ENCODE assay signal across 8 mouse cellular contexts in the genomic region with DNA sequence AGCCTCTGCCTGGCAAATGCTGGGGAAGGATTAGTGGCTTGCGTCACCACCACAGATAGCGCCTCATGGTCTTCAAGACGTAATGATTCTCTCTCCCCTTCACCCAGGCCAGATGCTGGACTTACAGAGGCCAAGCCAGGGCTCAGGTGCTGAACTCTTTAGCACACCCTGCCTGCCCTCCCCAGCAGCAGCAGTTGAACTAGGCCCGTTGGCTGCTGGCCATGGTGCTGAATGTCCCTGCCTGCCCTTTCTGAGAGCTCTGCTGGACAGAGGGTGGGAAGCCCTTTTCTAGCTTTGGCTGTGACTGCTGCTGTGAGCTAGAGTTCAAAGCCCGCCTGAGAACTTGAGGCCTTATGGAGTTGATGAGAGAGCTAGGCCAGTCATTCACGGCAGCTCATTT.
DNase-seq lines count a peak whose midpoint lies in the region; ATAC-seq and TF ChIP-seq lines count a peak whose summit lies in the region.

No protein-coding gene starts in this region.

- H3K36me3 ChIP-seq in midbrain, embryonic 10.5 days = 0 out of 2 replicates have a peak, but pooled peaks cover under 1% of the 10 kb centered on the region
- H3K36me3 ChIP-seq in midbrain, embryonic 16.5 days (ENCODE audit: control insufficient read depth, insufficient read depth, low read length) = no peaks in the 10 kb centered on the region
- H3K36me3 ChIP-seq in myocyte (ENCODE audit: control insufficient read depth, insufficient read depth) = no peaks in the 10 kb centered on the region
- H3K36me3 ChIP-seq in forebrain, embryonic 16.5 days (ENCODE audit: control insufficient read depth, insufficient read depth) = no peaks in the 10 kb centered on the region

- H3K27ac ChIP-seq in midbrain, embryonic 10.5 days (replicated peaks) = no peak overlapping the region
- no peak overlapping the region for H3K27ac ChIP-seq in midbrain, embryonic 16.5 days (ENCODE audit: low read length)
- H3K27ac ChIP-seq in embryonic fibroblast, embryonic 13.5 days (ENCODE audit: insufficient read depth, low read length) = no peak overlapping the region
- no peak overlapping the region for H3K27ac ChIP-seq in forebrain, embryonic 16.5 days (ENCODE audit: low read length)

- 44% methylated on average over 6 of the region's 6 CpGs for WGBS in midbrain, embryonic 10.5 days
- 43% methylated on average over 6 of the region's 6 CpGs for WGBS in midbrain, embryonic 16.5 days
- WGBS in forebrain, embryonic 16.5 days = 40% methylated on average over 6 of the region's 6 CpGs

- H3K27me3 ChIP-seq in midbrain, embryonic 10.5 days (ENCODE audit: low read depth, poor library complexity, severe bottlenecking) = no peaks in the 10 kb centered on the region
- no peaks in the 10 kb centered on the region for H3K27me3 ChIP-seq in midbrain, embryonic 16.5 days (ENCODE audit: control insufficient read depth, insufficient read depth, low read depth, low read length)
- H3K27me3 ChIP-seq in myocyte (ENCODE audit: control insufficient read depth, insufficient read depth, insufficient read length) = peaks cover 5% of the 10 kb centered on the region
- H3K27me3 ChIP-seq in forebrain, embryonic 16.5 days (replicated peaks; ENCODE audit: control insufficient read depth, insufficient read depth, low read length) = no peaks in the 10 kb centered on the region

- H3K4me3 ChIP-seq in midbrain, embryonic 10.5 days = no peak overlapping the region
- H3K4me3 ChIP-seq in midbrain, embryonic 16.5 days (ENCODE audit: low read depth, low read length) = no peak overlapping the region
- no peak overlapping the region for H3K4me3 ChIP-seq in embryonic fibroblast, embryonic 13.5 days (ENCODE audit: insufficient read depth, low read length)
- H3K4me3 ChIP-seq in myocyte = no peak overlapping the region
- no peak overlapping the region for H3K4me3 ChIP-seq in forebrain, embryonic 16.5 days (replicated peaks; ENCODE audit: low read length)

- H3K79me2 ChIP-seq in myocyte (ENCODE audit: control insufficient read depth, insufficient read depth) = no peaks in the 10 kb centered on the region

- ATAC-seq in midbrain, embryonic 16.5 days = no peak
- no peak for ATAC-seq in forebrain, embryonic 16.5 days

- peak; percentile 61 for DNase-seq in midbrain, embryonic 10.5 days (ENCODE audit: low spot score)
- DNase-seq in adrenal gland, adult (ENCODE audit: inconsistent age in 2 of 2, low spot score in 1 of 2) = peak; percentile 57 to 83
- DNase-seq in kidney, postnatal 10 days = peak; percentile 89
- no peak for DNase-seq in frontal cortex, postnatal 36 days (ENCODE audit: low spot score in 2 of 2)

- no peak overlapping the region for H3K9ac ChIP-seq in midbrain, embryonic 16.5 days (ENCODE audit: low read depth, low read length)
- no peak overlapping the region for H3K9ac ChIP-seq in forebrain, embryonic 16.5 days (replicated peaks; ENCODE audit: low read depth, low read length)

- no peaks in the 10 kb centered on the region for H3K9me3 ChIP-seq in midbrain, embryonic 10.5 days (replicated peaks)
- H3K9me3 ChIP-seq in midbrain, embryonic 16.5 days (replicated peaks; ENCODE audit: control insufficient read depth, low read length, poor library complexity, severe bottlenecking) = no peaks in the 10 kb centered on the region
- H3K9me3 ChIP-seq in forebrain, embryonic 16.5 days (ENCODE audit: control insufficient read depth, low read length) = no peaks in the 10 kb centered on the region

- H3ac ChIP-seq in myocyte (ENCODE audit: control insufficient read depth, insufficient read length) = no peak overlapping the region

- peak; percentile 9; the same call in 1 of the 2 replicates for TF ChIP-seq CTCF in embryonic fibroblast, embryonic 13.5 days (IDR thresholded peaks at IDR 0.05; ENCODE audit: borderline replicate concordance, insufficient read depth, low read length)

- TF ChIP-seq POLR2A in embryonic fibroblast, embryonic 13.5 days (IDR thresholded peaks at IDR 0.05; ENCODE audit: low read depth, low read length) = no peak
- no peak for TF ChIP-seq POLR2A in myocyte (IDR thresholded peaks at IDR 0.05; ENCODE audit: insufficient read length, low read depth)

- H3K4me1 ChIP-seq in midbrain, embryonic 10.5 days = peaks cover 10% of the 10 kb centered on the region
- H3K4me1 ChIP-seq in midbrain, embryonic 16.5 days (ENCODE audit: control insufficient read depth, insufficient read depth, low read length) = no peaks in the 10 kb centered on the region
- H3K4me1 ChIP-seq in embryonic fibroblast, embryonic 13.5 days (ENCODE audit: control insufficient read depth, insufficient read depth, low read length) = peaks cover 6% of the 10 kb centered on the region; the same call in 1 of the 2 replicates
- peaks cover 3% of the 10 kb centered on the region; the same call in 1 of the 2 replicates for H3K4me1 ChIP-seq in forebrain, embryonic 16.5 days (replicated peaks; ENCODE audit: control insufficient read depth, insufficient read depth, low read length)

- H3K4me2 ChIP-seq in midbrain, embryonic 16.5 days (ENCODE audit: low read length) = no peak overlapping the region
- H3K4me2 ChIP-seq in myocyte (ENCODE audit: low read depth) = no peak overlapping the region
- no peak overlapping the region for H3K4me2 ChIP-seq in forebrain, embryonic 16.5 days (ENCODE audit: low read length)

TF ChIP-seq in myocyte, 11 proteins besides CTCF, POLR2A, EP300 and RAD21:
- no peak for TF ChIP-seq CEBPB (IDR thresholded peaks at IDR 0.05; ENCODE audit: insufficient read depth, poor library complexity, severe bottlenecking)
- no peak for TF ChIP-seq SRF (IDR thresholded peaks at IDR 0.05; ENCODE audit: control insufficient read depth, insufficient read length, low read depth)
- TF ChIP-seq E2F4 (IDR thresholded peaks at IDR 0.05; ENCODE audit: insufficient read depth) = no peak
- no peak for TF ChIP-seq MYOD1 (IDR thresholded peaks at IDR 0.05; ENCODE audit: control insufficient read depth in 1 of 3, insufficient read length in 2 of 3, low read depth in 2 of 3)
- no peak for TF ChIP-seq USF1 (IDR thresholded peaks at IDR 0.05; ENCODE audit: low read depth)
- no peak for TF ChIP-seq MYOG (IDR thresholded peaks at IDR 0.05; ENCODE audit: control insufficient read depth in 1 of 3, insufficient read depth in 1 of 3, insufficient read length in 2 of 3, low read depth in 2 of 3)
- no peak for TF ChIP-seq TCF12 (IDR thresholded peaks at IDR 0.05; ENCODE audit: insufficient read depth, poor library complexity, severe bottlenecking)
- TF ChIP-seq MAX (IDR thresholded peaks at IDR 0.05; ENCODE audit: low read depth) = peak; percentile 44
- no peak for TF ChIP-seq TCF3 (IDR thresholded peaks at IDR 0.05; ENCODE audit: insufficient read length, low read depth)
- no peak for TF ChIP-seq POLR2AphosphoS2 (IDR thresholded peaks at IDR 0.05; ENCODE audit: insufficient read length, low read depth)
- TF ChIP-seq REST (IDR thresholded peaks at IDR 0.05; ENCODE audit: insufficient read depth, insufficient read length) = peak; percentile 96

Comparison
In these comparisons a context has a peak if more than half of its experiments do, and no peak if none do; other contexts are left out.
1. DNase-seq: peak in midbrain, embryonic 10.5 days (single experiment), adrenal gland, adult (2 of 2) and kidney, postnatal 10 days (single experiment); none in frontal cortex, postnatal 36 days (0 of 2).